Mouse (Mus musculus) subcutaneous adipose tissue, adult 2 months (tissue): ENCODE results near the gene Pla2g6. TPM values are rescaled to one million over a fixed set of nuclear protein-coding genes. Genes with fewer than 3 reads are reported as not detected.

ENCODE experiments used
- polyA plus RNA-seq: library from polyadenylated mRNA; depleted of rRNA; stranded (reverse); fragments of >200 nt; gene quantifications from 2 replicates; pipeline ENCODE4 v1.2.3, GENCODE M21; 2012; ENCODE audit warnings: low replicate concordance; rRNA removed

The Pla2g6 gene
- 42.6 and 65.2 TPM in 2 replicates for polyA plus RNA-seq

DNA sequence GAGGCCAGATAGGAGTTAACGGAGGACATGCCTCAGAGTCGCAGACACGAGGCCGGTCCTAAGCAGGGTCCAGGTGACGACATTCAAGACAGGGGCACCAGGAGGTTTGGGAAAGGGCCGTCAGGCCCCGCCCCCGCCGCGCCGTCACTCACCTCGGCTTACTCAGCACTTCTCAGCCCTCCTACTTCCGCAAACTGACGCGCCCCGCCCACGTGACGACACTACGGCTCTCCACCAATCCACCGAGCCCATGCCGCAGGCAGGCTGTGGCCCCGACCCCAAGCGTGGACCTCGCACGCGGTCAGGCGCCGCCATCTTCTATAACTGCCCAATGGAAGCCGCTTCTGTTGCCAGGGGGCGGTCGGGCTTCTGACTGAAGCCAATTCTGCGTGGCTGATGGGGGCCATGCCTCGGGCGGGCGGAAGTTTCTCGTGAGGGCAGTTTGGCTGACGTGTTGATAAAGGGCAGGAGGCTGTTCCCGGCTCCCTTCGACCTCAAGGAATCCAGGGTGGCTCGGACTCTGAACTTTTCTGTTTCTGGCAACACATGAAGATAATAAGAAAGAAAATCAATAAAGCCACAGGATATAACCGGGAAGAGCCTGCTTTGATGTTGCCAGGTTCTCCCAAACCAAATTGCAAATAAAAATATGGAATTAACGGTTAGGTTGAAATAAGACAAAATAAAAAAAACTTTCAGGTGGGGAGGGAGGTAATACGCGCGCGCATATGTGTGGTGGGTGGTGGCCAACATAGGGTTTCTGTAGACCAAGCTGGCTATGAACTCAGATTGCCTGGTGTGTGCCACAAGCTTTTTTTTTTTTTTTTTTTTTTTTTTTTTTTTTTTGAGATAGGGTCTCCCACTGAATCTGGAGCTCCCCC lies at the start of gene Pla2g6:
Gene Pla2g6, minus strand, starts transcription at position 333 of the 881 bp plus-strand sequence.

GRCm38 (mm10) chr15:79346051-79346793 lies 18.0 kb upstream of the Pla2g6 start, which contains the start of gene Maff:
TSS of gene Maff (plus strand) at chr15:79346621.

GRCm38 (mm10) chr15:79285399-79285798 lies 42.8 kb downstream of the Pla2g6 start, which contains the start of gene Baiap2l2:
TSS of gene Baiap2l2 (minus strand) at chr15:79285537.

DNA sequence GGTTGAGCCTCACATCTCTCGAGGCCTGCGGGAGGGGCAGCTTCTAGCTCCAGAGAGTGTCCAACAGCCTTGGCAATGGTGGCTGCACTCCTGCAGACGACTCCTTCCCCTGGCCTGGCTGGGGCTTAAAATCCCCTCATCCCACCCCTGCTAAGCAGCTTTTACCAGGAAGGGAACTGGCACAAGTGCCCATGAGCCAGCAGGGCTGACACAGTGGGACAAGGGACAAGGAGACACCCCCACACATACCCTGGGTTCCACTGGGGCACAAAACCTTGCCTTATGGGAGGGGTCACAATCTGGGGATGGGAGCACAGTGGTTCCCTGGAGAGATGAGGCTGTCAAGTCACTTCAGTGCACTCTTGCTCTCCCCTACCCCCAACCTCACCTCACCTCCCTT lies 73.5 kb downstream of the Pla2g6 start, which contains the start of gene Slc16a8:
Gene Slc16a8, minus strand, starts transcription at position 101 of the 400 bp plus-strand sequence.

Other genes starting within 250 kb of the Pla2g6 start
- gene Micall1, start 219.5 kb downstream of the Pla2g6 start, polyA plus RNA-seq = 29.8 and 85.6 TPM in 2 replicates
- gene Polr2f, start 187.4 kb downstream of the Pla2g6 start, polyA plus RNA-seq = 34.0 and 64.2 TPM in 2 replicates
- gene 1700088E04Rik, start 187.1 kb downstream of the Pla2g6 start, polyA plus RNA-seq = 3.5 and 6.9 TPM in 2 replicates
- 1.9 and 2.1 TPM in 2 replicates for gene Sox10, start 163.2 kb downstream of the Pla2g6 start, polyA plus RNA-seq
- gene Pick1, start 99.2 kb downstream of the Pla2g6 start, polyA plus RNA-seq = 26.0 and 37.5 TPM in 2 replicates
- gene Gm49486, start 99.0 kb downstream of the Pla2g6 start, polyA plus RNA-seq = 0.26 TPM in 1 of 2 replicates, not detected in the other
- gene Slc16a8, start 73.6 kb downstream of the Pla2g6 start, polyA plus RNA-seq = 0.26 and 0.27 TPM in 2 replicates
- gene Baiap2l2, start 42.9 kb downstream of the Pla2g6 start, polyA plus RNA-seq = 1.2 and 5.1 TPM in 2 replicates
- gene Maff, start 18.2 kb upstream of the Pla2g6 start, polyA plus RNA-seq = 2.5 and 3.7 TPM in 2 replicates
- gene Tmem184b, start 75.2 kb upstream of the Pla2g6 start, polyA plus RNA-seq = 160 and 189 TPM in 2 replicates
- 93.9 and 123 TPM in 2 replicates for gene Csnk1e, start 127.2 kb upstream of the Pla2g6 start, polyA plus RNA-seq
- 0.28 TPM in 1 of 2 replicates, not detected in the other for gene Kcnj4, start 176.9 kb upstream of the Pla2g6 start, polyA plus RNA-seq
- gene Kdelr3, start 188.0 kb upstream of the Pla2g6 start, polyA plus RNA-seq = 24.8 and 101 TPM in 2 replicates
- 267 and 361 TPM in 2 replicates for gene Ddx17, start 218.4 kb upstream of the Pla2g6 start, polyA plus RNA-seq